Mouse (Mus musculus) MEL (cell line): Measurements from ENCODE around the gene Ctnnbl1. TPM values are rescaled to one million over a fixed set of nuclear protein-coding genes. Genes with fewer than 3 reads are reported as not detected.
A peak's percentile ranks its signal among the peaks of the same experiment; 100 is the strongest.

Experiments used
- DNase-seq: peaks from one replicate; pipeline ENCODE4 v3.0.0; 2011; ENCODE audit warnings: low read depth, low spot score
- H3K27ac ChIP-seq: 2 replicates; pipeline ENCODE4 v1.5.1; 2012; ENCODE audit warnings: low read depth, mild to moderate bottlenecking, control low read depth, low read length, moderate library complexity; ENCODE audit not compliant: control insufficient read depth
- H3K27me3 ChIP-seq, 2 experiments: fragments of 150-350 bp in 1 of 2; sonication (generic) in 1 of 2; 2 replicates each; pipeline ENCODE4 v1.6.1; 2012; ENCODE audit warnings: low read length in 2 of 2, mild to moderate bottlenecking in 2 of 2, improper control_type of control experiment in 1 of 2, moderate library complexity in 1 of 2; ENCODE audit not compliant: insufficient read depth in 2 of 2, control insufficient read depth in 1 of 2
- H3K36me3 ChIP-seq, 2 experiments: 2 replicates each; pipeline ENCODE4 v1.6.1; 2012 to 2014; ENCODE audit warnings: low read length in 2 of 2, improper control_type of control experiment in 1 of 2, inconsistent platforms in 1 of 2, mild to moderate bottlenecking in 1 of 2; ENCODE audit not compliant: insufficient read depth in 2 of 2, control insufficient read depth in 1 of 2
- H3K4me1 ChIP-seq, 2 experiments: fragments of 150-350 bp in 1 of 2; sonication (generic) in 1 of 2; 2 replicates each; pipeline ENCODE4 v1.6.1; 2012; ENCODE audit warnings: low read length in 2 of 2, improper control_type of control experiment in 1 of 2, mild to moderate bottlenecking in 1 of 2; ENCODE audit not compliant: insufficient read depth in 2 of 2, control insufficient read depth in 1 of 2
- H3K4me3 ChIP-seq, 2 experiments: fragments of 150-350 bp in 1 of 2; sonication (generic) in 1 of 2; 2 replicates each; pipeline ENCODE4 v1.5.1; 2012; ENCODE audit warnings: low read depth in 2 of 2, low read length in 2 of 2, mild to moderate bottlenecking in 2 of 2, moderate library complexity in 2 of 2, control low read depth in 1 of 2, improper control_type of control experiment in 1 of 2; ENCODE audit not compliant: control insufficient read depth in 1 of 2, insufficient read depth in 1 of 2
- H3K79me2 ChIP-seq: 2 replicates; pipeline ENCODE4 v1.6.1; 2012; ENCODE audit warnings: mild to moderate bottlenecking, low read length, moderate library complexity; ENCODE audit not compliant: control insufficient read depth, poor library complexity, insufficient read depth
- H3K9ac ChIP-seq: 2 replicates; pipeline ENCODE4 v1.6.1; 2012; ENCODE audit warnings: low read depth, mild to moderate bottlenecking, control low read depth, low read length, moderate library complexity; ENCODE audit not compliant: control insufficient read depth, poor library complexity, severe bottlenecking
- H3K9me3 ChIP-seq: fragments of 150-350 bp; sonication (generic); replicated peaks from 2 replicates; pipeline ENCODE4 v1.6.1; 2012; ENCODE audit warnings: mild to moderate bottlenecking, low read length, improper control_type of control experiment, moderate library complexity; ENCODE audit not compliant: insufficient read depth
- CHD2 ChIP-seq: IDR thresholded peaks from 2 replicates; pipeline ENCODE4 v1.6.1; 2011; ENCODE audit warnings: low read length, improper control_type of control experiment
- ELF1 ChIP-seq: IDR thresholded peaks from 2 replicates; pipeline ENCODE4 v1.6.1; 2014; ENCODE audit warnings: low read depth, mild to moderate bottlenecking, inconsistent platforms, low read length, improper control_type of control experiment, moderate library complexity
- EP300 ChIP-seq, 2 experiments: IDR thresholded peaks; 2 replicates each; pipeline ENCODE4 v1.6.1; 2011; ENCODE audit warnings: improper control_type of control experiment in 2 of 2, low read length in 2 of 2, low read depth in 1 of 2, mild to moderate bottlenecking in 1 of 2
- MAFK ChIP-seq: IDR thresholded peaks from 2 replicates; pipeline ENCODE4 v1.6.1; 2011; ENCODE audit warnings: low read depth, mild to moderate bottlenecking, low read length, improper control_type of control experiment, borderline replicate concordance
- MXI1 ChIP-seq: IDR thresholded peaks from 2 replicates; pipeline ENCODE4 v1.6.1; 2011; ENCODE audit warnings: mild to moderate bottlenecking, low read depth, low read length, improper control_type of control experiment
- POLR2A ChIP-seq, 2 experiments: IDR thresholded peaks; 2 replicates each; pipeline ENCODE4 v1.6.1; 2011 to 2012; ENCODE audit warnings: low read length in 2 of 2, mild to moderate bottlenecking in 2 of 2, control low read depth in 1 of 2, improper control_type of control experiment in 1 of 2, low read depth in 1 of 2, moderate library complexity in 1 of 2; ENCODE audit not compliant: control insufficient read depth in 1 of 2, insufficient read depth in 1 of 2, poor library complexity in 1 of 2
- RCOR1 ChIP-seq: IDR thresholded peaks from 2 replicates; pipeline ENCODE4 v1.6.1; 2012; ENCODE audit warnings: low read depth, mild to moderate bottlenecking, inconsistent platforms, low read length, improper control_type of control experiment
- SIN3A ChIP-seq: IDR thresholded peaks from 2 replicates; pipeline ENCODE4 v1.6.1; 2012; ENCODE audit warnings: low read length, improper control_type of control experiment, inconsistent platforms
- SMC3 ChIP-seq: IDR thresholded peaks from 2 replicates; pipeline ENCODE4 v1.6.1; 2011; ENCODE audit warnings: low read depth, low read length, improper control_type of control experiment
- TAL1 ChIP-seq: IDR thresholded peaks from 2 replicates; pipeline ENCODE4 v1.6.1; 2012; ENCODE audit warnings: mild to moderate bottlenecking, inconsistent platforms, low read length, moderate library complexity, mixed read lengths
- TCF12 ChIP-seq: IDR thresholded peaks from 2 replicates; pipeline ENCODE4 v1.6.1; 2014; ENCODE audit warnings: low read depth, mild to moderate bottlenecking, inconsistent platforms, low read length, improper control_type of control experiment, moderate library complexity
- ZC3H11A ChIP-seq: IDR thresholded peaks from 2 replicates; pipeline ENCODE4 v1.6.1; 2012; ENCODE audit warnings: low read depth, mild to moderate bottlenecking, inconsistent platforms, low read length, improper control_type of control experiment
- polyA plus RNA-seq, 2 experiments: library from polyadenylated mRNA; stranded (reverse) in 1 of 2; unstranded in 1 of 2; fragments of >175 nt in 1 of 2; fragments of >200 nt in 1 of 2; gene quantifications; 2 replicates each; pipeline versions ENCODE4 v1.2.1 to v1.2.4; 2012; ENCODE audit warnings: low replicate concordance in 2 of 2, low read depth in 1 of 2; ENCODE audit not compliant: insufficient read length in 2 of 2, insufficient read depth in 1 of 2, missing spikeins in 1 of 2
- total RNA-seq: library from RNA; depleted of rRNA; stranded (reverse); fragments of 300-350 nt; gene quantifications from 2 replicates; pipeline ENCODE4 v1.2.3, GENCODE M21; 2012

The Ctnnbl1 gene
- total and polyA plus RNA-seq, 3 experiments, result 60.7 to 61.7 TPM; not detected in 1

GRCm38 (mm10) chr2:157736854-157737850, at the start of gene Ctnnbl1 (continued):
- TF ChIP-seq MAFK, result no peak
- TF ChIP-seq EP300 (IDR thresholded peaks at IDR 0.05; ENCODE audit: low read depth in 1 of 2, low read length in 2 of 2), result no peak
- peak; percentile 91 for TF ChIP-seq MXI1
- TF ChIP-seq CHD2, result no peak
- TF ChIP-seq SIN3A, result peak; percentile 95

DNA sequence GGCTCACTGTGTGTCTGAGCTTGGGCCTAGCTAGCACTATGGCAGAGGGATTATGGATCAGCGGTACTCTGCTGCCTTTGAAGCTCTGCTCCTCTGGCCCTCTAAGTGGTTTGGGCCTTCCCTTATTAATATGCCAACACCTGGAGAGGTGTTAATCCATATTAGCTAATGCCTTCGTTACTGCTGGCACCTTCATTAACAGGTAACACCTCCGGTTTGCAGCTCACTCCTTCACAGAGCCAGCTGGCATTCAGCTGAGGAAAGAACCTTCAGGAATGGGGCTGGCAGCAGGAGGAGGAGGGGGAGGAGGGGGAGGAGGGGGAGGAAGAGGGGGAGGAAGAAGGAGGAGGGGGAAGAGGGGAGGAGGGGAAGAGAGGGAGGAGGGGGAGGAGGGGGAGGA, 49.7 kb upstream of the Ctnnbl1 start:
- H3K79me2 ChIP-seq, result no peaks in the 10 kb centered on the region
- H3K27me3 ChIP-seq, result no peaks in the 10 kb centered on the region; a peak in 1 of 4 replicates
- DNase-seq, result no peak

DNA sequence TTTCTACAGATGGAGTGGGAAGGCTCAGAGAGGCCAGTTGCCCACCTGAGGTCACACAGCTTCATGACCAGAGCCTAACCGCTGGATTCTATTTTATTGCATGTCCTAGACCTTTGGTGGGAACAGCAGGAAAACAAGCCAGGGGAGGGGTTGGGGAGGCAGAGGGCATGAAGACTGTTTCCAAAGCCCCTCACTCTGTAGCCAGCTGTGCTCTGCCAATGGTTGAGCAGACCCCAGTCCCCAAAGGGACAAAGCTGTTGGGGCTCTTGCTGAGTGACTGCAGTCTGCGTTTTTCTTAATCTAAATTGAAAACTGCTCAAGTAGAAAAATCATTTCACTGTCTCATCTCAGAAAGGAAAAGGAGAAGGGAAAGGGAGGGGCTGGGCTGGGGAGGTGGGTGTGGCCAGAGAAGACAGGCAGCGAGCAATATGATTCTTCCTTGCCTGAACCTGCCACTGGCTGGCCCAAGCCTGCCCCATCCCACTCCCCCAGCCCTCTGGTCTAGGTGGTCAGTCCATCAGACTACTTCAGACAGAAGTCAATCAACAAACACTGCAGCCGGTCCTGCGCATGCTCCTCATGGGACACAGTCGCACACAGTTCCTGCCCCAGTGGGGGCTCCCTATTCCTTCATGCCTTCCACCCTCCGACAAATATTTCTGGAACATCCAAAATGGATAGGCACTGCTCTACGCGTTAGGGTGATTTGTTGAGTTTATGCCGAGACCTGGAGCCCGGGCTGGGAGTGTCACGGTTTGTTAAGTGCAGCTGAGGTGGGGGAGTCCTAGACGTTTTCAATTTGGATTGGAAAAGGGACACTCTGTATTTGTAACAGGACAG, 45.7 kb upstream of the Ctnnbl1 start:
- Histone ChIP-seq H3K79me2 (no peaks in the 10 kb centered on the region), H3K9ac (no peak overlapping the region), H3K4me1 (no peaks in the 10 kb centered on the region), H3K9me3 (no peaks in the 10 kb centered on the region), H3K36me3 (no peaks in the 10 kb centered on the region), H3K27ac (no peak overlapping the region), H3K27me3 (no peaks in the 10 kb centered on the region), H3K4me3 (no peak overlapping the region)
- DNase-seq, result no peak
- no peak for TF ChIP-seq ELF1
- no peak for TF ChIP-seq RCOR1
- TF ChIP-seq TCF12, result no peak
- no peak for TF ChIP-seq TAL1

More for the DNA sequence above, 49.7 kb upstream of the Ctnnbl1 start:
- H3K9me3 ChIP-seq, result no peaks in the 10 kb centered on the region
- H3K4me3 ChIP-seq, result no peak overlapping the region
- no peak for TF ChIP-seq EP300 (IDR thresholded peaks at IDR 0.05; ENCODE audit: low read depth in 1 of 2, low read length in 2 of 2)
- TF ChIP-seq ZC3H11A, result no peak
- TF ChIP-seq SMC3, result no peak
- no peak for TF ChIP-seq MAFK
- no peak for TF ChIP-seq SIN3A
- no peak for TF ChIP-seq POLR2A (IDR thresholded peaks at IDR 0.05; ENCODE audit: control insufficient read depth in 1 of 2, insufficient read depth in 1 of 2, low read depth in 1 of 2, low read length in 2 of 2, poor library complexity in 1 of 2)
- no peak for TF ChIP-seq RCOR1
- no peak overlapping the region for H3K27ac ChIP-seq
- H3K36me3 ChIP-seq, result no peaks in the 10 kb centered on the region
- no peaks in the 10 kb centered on the region for H3K4me1 ChIP-seq
- no peak overlapping the region for H3K9ac ChIP-seq
